Mouse (Mus musculus) cerebellum, adult 2 months (tissue): ENCODE measurements around the gene Mgat4d.

Source experiments
- CTCF ChIP-seq: fragments of 200-500 bp; IDR thresholded peaks from 2 replicates; pipeline ENCODE4 v1.5.1; 2011; ENCODE audit warnings: low read depth, mild to moderate bottlenecking, control low read depth, low read length, moderate library complexity, borderline replicate concordance; ENCODE audit not compliant: insufficient read depth
- POLR2A ChIP-seq: fragments of 200-500 bp; IDR thresholded peaks from 2 replicates; pipeline ENCODE4 v1.6.1; 2011; ENCODE audit warnings: low read length, control low read depth, borderline replicate concordance; ENCODE audit not compliant: insufficient read depth

- TF ChIP-seq POLR2A (peak; percentile 76; the same call in 1 of the 2 replicates), CTCF (no peak)
These were observed 16.2 kb upstream of the Mgat4d start, which contains the start of gene Elmod2 for GRCm38 (mm10) chr8:83331899-83332697.
